Mouse (Mus musculus) adrenal gland, postnatal 25 days (tissue): ENCODE measurements around the gene Mpnd. TPM values are rescaled to one million over a fixed set of nuclear protein-coding genes. Genes with fewer than 3 reads are reported as not detected.
"Not testable (repeated sequence)": the region's sequence is repeated elsewhere in the genome, so short reads cannot be mapped to it uniquely, and the experiment has no call there.

Experiments used
- DNase-seq: peaks from one replicate; pipeline ENCODE4 v3.0.0; 2021; ENCODE audit warnings: mixed read lengths
- total RNA-seq: library from RNA; stranded (reverse); gene quantifications from 2 replicates; pipeline ENCODE4 v1.2.3, GENCODE M21; 2021

Mpnd gene
- total RNA-seq, 1 experiment from 2014 or later, result 119 TPM

- no peak for DNase-seq
These were observed 33.2 kb downstream of the Mpnd start for GRCm38 (mm10) chr17:56038583-56039261.

- DNase-seq, result no peak
These were observed 33.8 kb downstream of the Mpnd start for GRCm38 (mm10) chr17:56039345-56039744.

GRCm38 (mm10) chr17:56040030-56040856, 34.7 kb downstream of the Mpnd start, which contains the start of gene Chaf1a:
Gene Chaf1a (plus strand): TSS chr17:56040439.
- DNase-seq, result peak; percentile 97

- DNase-seq, result no peak
These were observed 35.3 kb downstream of the Mpnd start for GRCm38 (mm10) chr17:56040857-56041163.

GRCm38 (mm10) chr17:56051369-56051768, 45.9 kb downstream of the Mpnd start:
- DNase-seq, result no peak

GRCm38 (mm10) chr17:56054938-56055337, 49.4 kb downstream of the Mpnd start:
- DNase-seq, result no peak

GRCm38 (mm10) chr17:56055945-56056678, 50.6 kb downstream of the Mpnd start:
- DNase-seq, result no peak

- no peak for DNase-seq
These were observed 52.0 kb downstream of the Mpnd start for GRCm38 (mm10) chr17:56057381-56058120.

- no peak for DNase-seq
These were observed 56.6 kb downstream of the Mpnd start for GRCm38 (mm10) chr17:56062081-56062480.

- not testable (repeated sequence) for DNase-seq
These were observed 60.2 kb downstream of the Mpnd start for GRCm38 (mm10) chr17:56065715-56066114.

Other genes with a start within 250 kb of the Mpnd start
- 8.8 TPM in 2 replicates for gene Zfp119a, start 126.8 kb upstream of the Mpnd start, total RNA-seq
- 5.7 and 5.9 TPM in 2 replicates for gene Zfp959, start 113.6 kb upstream of the Mpnd start, total RNA-seq
- gene Zfp119b, start 56.2 kb upstream of the Mpnd start, total RNA-seq, result 3.3 and 4.6 TPM in 2 replicates
- gene Ebi3, start 53.1 kb upstream of the Mpnd start, total RNA-seq, result 0.27 and 0.81 TPM in 2 replicates
- gene Yju2, start 46.6 kb upstream of the Mpnd start, total RNA-seq, result 21.2 and 27.5 TPM in 2 replicates
- gene Shd, start 35.2 kb upstream of the Mpnd start, total RNA-seq, result 1.4 and 2.2 TPM in 2 replicates
- gene Fsd1, start 19.2 kb upstream of the Mpnd start, total RNA-seq, result 1.5 and 2.2 TPM in 2 replicates
- gene Stap2, start 127 bp upstream of the Mpnd start, total RNA-seq, result 7.7 and 8.3 TPM in 2 replicates
- 51.5 and 57.1 TPM in 2 replicates for gene Sh3gl1, start 30.9 kb downstream of the Mpnd start, total RNA-seq
- gene Chaf1a, start 34.7 kb downstream of the Mpnd start, total RNA-seq, result 8.2 and 9.8 TPM in 2 replicates
- 81.2 and 96.8 TPM in 2 replicates for gene Ubxn6, start 69.3 kb downstream of the Mpnd start, total RNA-seq
- 72.5 and 83.1 TPM in 2 replicates for gene Hdgfl2, start 73.9 kb downstream of the Mpnd start, total RNA-seq
- 71.4 and 76.3 TPM in 2 replicates for gene Plin4, start 104.1 kb downstream of the Mpnd start, total RNA-seq
- gene Plin5, start 111.9 kb downstream of the Mpnd start, total RNA-seq, result 55.3 and 57.4 TPM in 2 replicates
- gene Lrg1, start 116.3 kb downstream of the Mpnd start, total RNA-seq, result 15.1 TPM in 2 replicates
- 6.9 and 10.4 TPM in 2 replicates for gene Sema6b, start 134.6 kb downstream of the Mpnd start, total RNA-seq
- gene Tnfaip8l1, start 156.8 kb downstream of the Mpnd start, total RNA-seq, result 6.2 and 7.7 TPM in 2 replicates
- gene Mydgf, start 178.2 kb downstream of the Mpnd start, total RNA-seq, result 60.4 TPM in 2 replicates
- gene Dpp9, start 213.2 kb downstream of the Mpnd start, total RNA-seq, result 40.4 and 41.3 TPM in 2 replicates